Mouse (Mus musculus) ovary, postnatal 36 days (tissue): ENCODE results near the gene Ccl6.
"Not testable (repeated sequence)": the region's sequence is repeated elsewhere in the genome, so short reads cannot be mapped to it uniquely, and the experiment has no call there.

Source experiments
- DNase-seq: peaks from one replicate; pipeline ENCODE4 v3.0.0; 2022; ENCODE audit warnings: low spot score, mixed read lengths

The Ccl6 gene

DNA sequence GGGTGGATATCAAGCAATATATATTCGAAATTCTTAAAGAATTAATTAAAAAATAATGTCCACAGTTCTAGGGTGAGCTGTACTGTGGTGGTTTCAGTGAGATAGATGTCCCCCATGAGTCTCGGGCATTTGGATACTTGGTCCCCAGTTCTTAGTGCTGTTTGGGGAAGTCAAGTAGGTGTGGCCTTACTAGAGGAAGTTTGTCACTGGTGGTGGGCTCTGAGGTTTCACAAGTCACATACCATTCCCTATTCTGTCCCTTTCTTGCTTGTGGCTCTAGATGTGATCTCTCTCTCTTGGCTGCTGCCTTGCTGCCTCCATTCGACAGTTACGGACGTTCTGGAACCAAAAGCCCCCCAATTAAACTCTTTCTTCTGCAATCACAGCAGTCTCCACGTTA, 32.5 kb downstream of the Ccl6 start:
- DNase-seq = no peak

DNA sequence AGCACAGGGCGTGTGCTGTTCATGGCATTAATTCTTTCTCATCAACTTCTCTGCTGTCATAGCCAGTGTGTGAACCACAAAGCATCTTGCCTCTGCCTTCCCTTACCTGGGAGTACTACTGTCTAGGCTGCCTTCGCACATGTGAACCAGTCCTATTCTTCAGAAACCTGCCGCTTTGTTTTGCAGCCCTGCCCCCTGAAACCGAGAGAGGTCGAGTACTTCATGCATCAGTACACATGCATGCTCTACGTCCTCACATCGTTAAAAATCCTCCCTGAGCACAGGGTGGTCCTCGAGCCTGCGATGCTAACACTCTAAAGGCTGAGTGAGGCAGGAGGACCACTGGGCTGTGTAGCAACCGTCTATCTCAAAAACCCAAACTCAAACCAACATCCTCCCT, 35.8 kb downstream of the Ccl6 start:
- DNase-seq = no peak

DNA sequence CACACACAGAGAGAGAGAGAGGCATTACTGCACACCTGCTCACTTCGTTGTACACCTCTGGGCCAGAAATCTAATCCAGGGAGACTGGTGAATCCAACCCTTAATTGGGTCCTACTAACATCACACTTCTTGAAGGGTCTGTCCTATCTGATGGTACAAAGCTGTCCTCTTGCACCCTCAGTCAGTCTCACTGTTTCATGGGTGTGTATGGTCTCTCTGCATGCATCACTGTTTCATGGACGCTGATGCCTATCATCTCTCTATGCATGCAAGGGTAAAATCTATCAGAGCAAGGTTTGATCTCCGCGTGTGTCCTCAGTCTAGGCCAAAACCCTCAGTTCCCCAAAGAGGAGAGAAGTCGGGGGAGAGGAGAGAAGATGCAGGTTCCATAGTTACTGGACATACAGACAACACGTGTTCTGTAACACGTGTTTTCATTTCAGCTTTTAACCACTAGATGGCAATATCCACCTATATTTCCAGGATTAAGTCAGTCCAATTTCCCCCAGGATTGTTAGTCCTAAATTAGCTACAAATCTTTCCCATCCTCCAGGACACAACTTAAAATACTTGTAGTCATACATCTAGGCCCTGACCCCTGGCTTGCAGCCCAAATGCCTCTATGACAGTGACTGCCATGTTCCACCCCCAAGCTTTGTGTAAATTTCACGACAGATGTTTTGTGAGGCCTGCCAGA, 36.7 kb downstream of the Ccl6 start:
- no peak for DNase-seq

DNA sequence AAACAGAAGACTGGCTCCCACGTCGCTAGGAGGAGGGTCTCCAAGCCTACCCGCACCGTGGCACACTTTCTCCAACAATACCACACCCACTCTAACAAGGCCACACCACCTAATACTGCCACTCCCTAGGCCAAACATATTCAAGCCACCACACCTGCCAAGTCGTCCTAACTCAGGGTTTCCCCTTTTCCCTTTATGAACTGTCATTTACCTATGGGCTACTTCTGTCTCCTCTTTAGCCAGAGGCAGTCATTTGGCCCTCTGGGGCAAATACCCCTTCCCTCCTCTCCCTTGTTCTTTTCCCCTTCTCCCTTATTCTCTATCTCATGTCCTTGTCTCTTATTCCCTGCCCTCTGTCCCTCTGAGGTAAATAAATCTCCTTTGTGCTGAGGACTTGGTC, 41.2 kb downstream of the Ccl6 start:
- DNase-seq = no peak

DNA sequence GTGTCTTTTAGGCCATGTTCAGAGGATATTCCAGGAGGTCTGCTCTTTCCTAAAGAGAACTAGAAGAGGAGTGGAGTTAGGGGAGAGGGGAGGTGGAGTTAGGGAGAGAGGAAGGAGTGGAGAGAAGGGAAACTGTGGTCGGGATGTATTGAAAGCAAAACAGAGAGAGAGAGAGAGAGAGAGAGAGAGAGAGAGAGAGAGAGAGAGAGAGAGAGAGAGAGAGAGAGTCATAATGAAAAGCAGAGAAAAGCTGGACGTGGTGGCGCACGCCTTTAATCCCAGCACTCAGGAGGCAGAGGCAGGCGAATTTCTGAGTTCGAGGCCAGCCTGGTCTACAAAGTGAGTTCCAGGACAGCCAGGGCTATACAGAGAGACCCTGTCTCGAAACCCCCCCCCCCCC, 41.9 kb downstream of the Ccl6 start:
- DNase-seq = not testable (repeated sequence)

DNA sequence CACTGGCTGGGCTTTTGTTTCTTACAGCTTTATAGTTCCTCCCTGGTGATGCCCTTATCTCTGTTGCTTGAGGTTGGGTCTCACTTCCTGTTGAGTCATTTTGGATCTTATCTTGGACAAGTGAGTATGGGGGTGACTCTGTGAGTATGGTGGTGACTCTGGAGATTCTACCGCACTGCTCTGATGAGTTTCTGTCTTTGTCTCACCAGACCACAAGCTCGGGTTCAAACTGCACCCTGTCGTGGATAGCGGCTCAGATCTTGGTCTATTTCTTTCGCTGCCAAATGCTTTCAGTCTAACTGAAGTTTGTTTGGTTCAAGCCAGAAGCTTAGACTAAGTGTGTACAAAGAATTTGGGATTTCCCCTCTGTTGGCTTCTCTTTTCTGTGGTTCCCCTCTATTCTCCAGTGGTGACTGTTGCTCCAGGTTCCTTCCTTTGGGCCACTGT, 42.7 kb downstream of the Ccl6 start:
- no peak for DNase-seq

DNA sequence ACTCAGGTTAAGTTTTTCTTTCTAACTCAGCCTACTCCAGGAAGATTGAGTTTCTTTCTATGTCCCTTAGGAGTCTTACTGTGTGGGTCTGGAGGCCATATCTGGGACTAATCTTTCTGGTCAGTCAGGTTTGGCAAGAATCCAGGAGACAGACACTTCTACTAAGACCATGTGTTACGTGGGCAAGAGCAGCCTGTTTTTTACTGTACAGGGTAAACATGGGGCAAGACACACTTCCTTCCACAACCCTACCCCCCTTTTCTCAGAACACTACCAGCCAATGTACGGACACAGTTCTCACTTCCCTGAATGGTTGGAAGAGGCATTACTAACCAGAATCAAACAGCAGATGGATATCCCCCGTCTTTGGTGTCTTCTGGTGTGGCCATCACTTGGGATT, 48.7 kb downstream of the Ccl6 start:
- no peak for DNase-seq

DNA sequence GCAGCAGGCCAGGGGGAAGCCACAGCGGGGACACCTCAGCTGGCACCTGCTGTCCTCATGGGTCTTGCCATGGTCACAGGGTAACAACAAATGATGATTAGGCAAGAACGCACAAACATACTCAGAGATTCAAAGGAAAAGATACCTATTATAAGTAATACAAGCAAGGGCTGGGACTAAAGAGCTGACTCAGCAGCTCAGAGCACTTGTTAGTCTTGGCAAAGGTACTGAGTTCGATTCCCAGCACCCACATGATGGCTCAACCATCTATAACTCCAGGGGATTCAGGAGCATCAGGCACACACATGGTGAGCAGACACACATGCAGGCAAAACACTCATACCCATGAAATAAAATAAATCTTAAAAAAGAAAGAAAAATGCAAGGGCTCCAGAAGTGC, 51.5 kb downstream of the Ccl6 start:
- no peak for DNase-seq

DNA sequence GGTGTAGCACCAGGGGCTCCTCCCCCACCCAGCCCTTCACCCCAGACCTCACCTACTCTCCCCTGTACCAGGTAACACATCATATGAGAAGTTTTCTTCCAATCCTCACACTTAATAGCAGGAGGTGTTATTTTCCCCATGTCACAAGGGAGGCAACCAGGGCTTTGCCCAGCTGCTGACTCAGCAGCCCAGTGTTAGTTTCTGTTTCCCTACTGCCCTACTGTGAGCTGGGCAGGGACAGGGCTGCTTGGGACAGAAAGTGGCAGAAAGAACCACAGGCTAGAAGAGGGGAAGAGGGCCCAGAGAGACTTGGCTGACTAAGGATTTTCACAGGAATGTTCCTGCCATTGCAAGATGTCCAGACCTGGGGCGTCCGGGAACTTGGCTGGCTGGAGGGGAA, 52.0 kb downstream of the Ccl6 start:
- DNase-seq = no peak

DNA sequence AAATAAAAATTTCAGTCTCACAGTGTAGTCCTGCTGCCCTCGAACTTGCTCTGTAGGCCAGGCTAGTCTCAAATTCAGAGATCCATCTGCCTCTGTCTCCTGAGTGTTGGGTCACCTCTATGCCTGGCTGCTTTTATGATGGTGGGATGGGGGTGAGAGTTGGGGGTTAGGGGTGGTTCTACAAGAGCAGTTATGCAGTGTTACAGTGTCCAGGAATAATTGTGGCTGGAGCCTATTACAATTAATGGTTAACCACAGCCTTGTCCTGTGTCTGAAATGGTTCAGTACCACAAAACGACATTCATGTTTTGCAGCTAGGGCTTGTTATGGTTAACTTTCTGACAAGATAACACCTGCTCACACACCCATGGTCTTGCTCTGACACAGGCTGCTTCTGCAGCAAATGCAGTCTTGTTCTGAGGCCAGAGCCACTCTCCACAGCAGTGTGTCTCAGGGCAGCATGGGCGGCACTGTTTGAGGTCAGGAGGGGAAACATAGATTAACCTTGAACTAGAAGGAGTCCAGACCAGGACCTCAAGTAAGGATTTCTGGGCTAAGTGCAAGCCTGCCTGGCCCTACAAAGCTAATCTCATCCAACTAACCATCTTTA, 54.1 kb downstream of the Ccl6 start:
- DNase-seq = no peak
